Mouse (Mus musculus) right cerebral cortex, postnatal 36 days (tissue): ENCODE data around the gene Lmo2.
"Not testable (repeated sequence)": the region's sequence is repeated elsewhere in the genome, so short reads cannot be mapped to it uniquely, and the experiment has no call there.

Experiments used
- DNase-seq, 2 experiments: peaks; one replicate each; pipeline ENCODE4 v3.0.0; 2022; ENCODE audit warnings: low spot score in 2 of 2, mixed read lengths in 1 of 2

Gene Lmo2

GRCm38 (mm10) chr2:103977716-103978115, 19.9 kb downstream of the Lmo2 start:
- DNase-seq = no peak

GRCm38 (mm10) chr2:103982250-103982649, 24.5 kb downstream of the Lmo2 start:
- no peak for DNase-seq

- DNase-seq = no peak
Measured at GRCm38 (mm10) chr2:103983146-103983545, 25.4 kb downstream of the Lmo2 start.

- not testable (repeated sequence) for DNase-seq
Measured at GRCm38 (mm10) chr2:103987595-103987994, 29.8 kb downstream of the Lmo2 start.

- no peak for DNase-seq
Measured at GRCm38 (mm10) chr2:103989724-103990123, 31.9 kb downstream of the Lmo2 start.

GRCm38 (mm10) chr2:103991303-103991702, 33.5 kb downstream of the Lmo2 start:
- DNase-seq = no peak

- no peak for DNase-seq
Measured at GRCm38 (mm10) chr2:103992162-103992561, 34.4 kb downstream of the Lmo2 start.

GRCm38 (mm10) chr2:103992618-103993332, 35.0 kb downstream of the Lmo2 start:
- DNase-seq = no peak

GRCm38 (mm10) chr2:104001076-104001475, 43.3 kb downstream of the Lmo2 start:
- DNase-seq = no peak

- DNase-seq = no peak
Measured at GRCm38 (mm10) chr2:104001861-104002260, 44.1 kb downstream of the Lmo2 start.

- peak; percentile 60 to 66 for DNase-seq
Measured at GRCm38 (mm10) chr2:104002711-104003413, 45.1 kb downstream of the Lmo2 start.

- no peak for DNase-seq
Measured at GRCm38 (mm10) chr2:104007793-104008519, 50.2 kb downstream of the Lmo2 start.

- DNase-seq = not testable (repeated sequence)
Measured at GRCm38 (mm10) chr2:104008853-104009252, 51.1 kb downstream of the Lmo2 start.

- DNase-seq = no peak
Measured at GRCm38 (mm10) chr2:104023096-104023495, 65.3 kb downstream of the Lmo2 start.

GRCm38 (mm10) chr2:104024656-104025055, 66.9 kb downstream of the Lmo2 start:
- no peak for DNase-seq

GRCm38 (mm10) chr2:104027458-104028138, 69.8 kb downstream of the Lmo2 start, which contains the start of gene Fbxo3:
Fbxo3 (plus strand) TSS chr2:104027721.
- peak; percentile 67 to 72 for DNase-seq

GRCm38 (mm10) chr2:104028139-104028723, 70.4 kb downstream of the Lmo2 start, which contains the start of gene 4931422A03Rik:
4931422A03Rik (minus strand) TSS chr2:104028361.
- no peak for DNase-seq

- no peak for DNase-seq
Measured at GRCm38 (mm10) chr2:104029074-104029473, 71.3 kb downstream of the Lmo2 start.

GRCm38 (mm10) chr2:104030381-104030780, 72.6 kb downstream of the Lmo2 start:
- DNase-seq = no peak
